In the genomic region with DNA sequence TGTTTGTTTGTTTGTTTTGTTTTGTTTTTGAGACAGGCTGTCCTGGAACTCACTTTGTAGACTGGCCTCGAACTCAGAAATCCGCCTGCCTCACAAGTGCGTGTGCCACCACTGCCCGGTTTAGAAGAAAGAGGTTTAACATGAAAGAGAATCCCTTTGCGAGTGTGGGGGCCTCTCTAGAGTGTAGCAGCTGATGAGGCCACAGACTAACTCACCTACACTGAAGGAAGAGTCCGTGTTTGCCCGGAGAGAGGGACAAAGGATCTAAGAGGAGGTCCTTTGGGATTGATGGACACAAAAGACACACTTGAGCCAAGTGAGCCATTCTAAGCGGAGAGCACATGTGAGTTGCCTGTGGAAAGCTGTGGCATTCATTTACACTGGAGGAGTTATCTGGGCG, we compare ENCODE assay signal across 7 mouse cellular contexts. TPM values are rescaled to one million over a fixed set of nuclear protein-coding genes. Genes with fewer than 3 reads are reported as not detected.
DNase-seq lines count a peak whose midpoint lies in the region; ATAC-seq lines count a peak whose summit lies in the region.

No protein-coding gene starts in this region.

- no peak for ATAC-seq in kidney, embryonic 16.5 days (ENCODE audit: low FRiP score, low TSS enrichment)
- ATAC-seq in embryonic facial prominence, embryonic 13.5 days (ENCODE audit: insufficient number of reproducible peaks, insufficient read depth, low FRiP score, low TSS enrichment, low read depth), result no peak
- ATAC-seq in hindbrain, embryonic 13.5 days (ENCODE audit: low FRiP score), result no peak
- no peak for ATAC-seq in midbrain, embryonic 15.5 days (replicated peaks)

- H3K4me1 ChIP-seq in kidney, embryonic 16.5 days (ENCODE audit: insufficient read depth, low read length), result peaks cover 37% of the 10 kb centered on the region
- H3K4me1 ChIP-seq in embryonic facial prominence, embryonic 13.5 days, result peaks cover 33% of the 10 kb centered on the region
- peaks cover 27% of the 10 kb centered on the region for H3K4me1 ChIP-seq in hindbrain, embryonic 13.5 days (replicated peaks)
- peaks cover 24% of the 10 kb centered on the region for H3K4me1 ChIP-seq in midbrain, embryonic 15.5 days

- H3K4me2 ChIP-seq in kidney, embryonic 16.5 days (replicated peaks; ENCODE audit: low read depth, low read length), result peak overlapping the region; percentile 60
- H3K4me2 ChIP-seq in embryonic facial prominence, embryonic 13.5 days, result peak overlapping the region; percentile 63
- H3K4me2 ChIP-seq in hindbrain, embryonic 13.5 days, result 0 out of 2 replicates have a peak overlapping the region, but pooled peaks have one; percentile 49
- H3K4me2 ChIP-seq in midbrain, embryonic 15.5 days, result peak overlapping the region; percentile 39; the same call in 1 of the 2 replicates

- peak overlapping the region; percentile 39; the same call in 1 of the 2 replicates for H3K4me3 ChIP-seq in kidney, embryonic 16.5 days (ENCODE audit: low read length)
- H3K4me3 ChIP-seq in embryonic facial prominence, embryonic 13.5 days, result peak overlapping the region; percentile 37
- H3K4me3 ChIP-seq in hindbrain, embryonic 13.5 days, result no peak overlapping the region
- no peak overlapping the region for H3K4me3 ChIP-seq in midbrain, embryonic 15.5 days

- H3K27ac ChIP-seq in kidney, embryonic 16.5 days (ENCODE audit: low read length), result no peak overlapping the region
- H3K27ac ChIP-seq in embryonic facial prominence, embryonic 13.5 days, result no peak overlapping the region
- H3K27ac ChIP-seq in hindbrain, embryonic 13.5 days, result no peak overlapping the region
- no peak overlapping the region for H3K27ac ChIP-seq in midbrain, embryonic 15.5 days

- WGBS in kidney, embryonic 16.5 days, result 24% methylated on average over 9 of the region's 9 CpGs
- 17% methylated on average over 9 of the region's 9 CpGs for WGBS in embryonic facial prominence, embryonic 13.5 days
- 18% methylated on average over 9 of the region's 9 CpGs for WGBS in hindbrain, embryonic 13.5 days
- WGBS in midbrain, embryonic 15.5 days, result 17% methylated on average over 9 of the region's 9 CpGs

- no peak for DNase-seq in kidney, adult 11 months
- DNase-seq in adrenal gland, adult 18-20 months (ENCODE audit: low spot score in 2 of 2), result no peak
- no peak for DNase-seq in adrenal gland, postnatal 4 days (ENCODE audit: low spot score in 2 of 2)

- H3K36me3 ChIP-seq in kidney, embryonic 16.5 days (ENCODE audit: insufficient read depth, low read length), result no peaks in the 10 kb centered on the region
- H3K36me3 ChIP-seq in embryonic facial prominence, embryonic 13.5 days, result peaks cover 3% of the 10 kb centered on the region
- peaks cover 12% of the 10 kb centered on the region for H3K36me3 ChIP-seq in hindbrain, embryonic 13.5 days
- no peaks in the 10 kb centered on the region for H3K36me3 ChIP-seq in midbrain, embryonic 15.5 days (replicated peaks)

- no peaks in the 10 kb centered on the region for H3K9me3 ChIP-seq in kidney, embryonic 16.5 days (ENCODE audit: low read length)
- no peaks in the 10 kb centered on the region for H3K9me3 ChIP-seq in embryonic facial prominence, embryonic 13.5 days
- H3K9me3 ChIP-seq in hindbrain, embryonic 13.5 days, result no peaks in the 10 kb centered on the region
- no peaks in the 10 kb centered on the region for H3K9me3 ChIP-seq in midbrain, embryonic 15.5 days

- H3K9ac ChIP-seq in kidney, embryonic 16.5 days (replicated peaks; ENCODE audit: low read length), result no peak overlapping the region
- H3K9ac ChIP-seq in embryonic facial prominence, embryonic 13.5 days, result no peak overlapping the region
- no peak overlapping the region for H3K9ac ChIP-seq in hindbrain, embryonic 13.5 days
- H3K9ac ChIP-seq in midbrain, embryonic 15.5 days, result no peak overlapping the region

- H3K27me3 ChIP-seq in kidney, embryonic 16.5 days (ENCODE audit: insufficient read depth, low read length), result peaks cover 46% of the 10 kb centered on the region
- peaks cover 65% of the 10 kb centered on the region for H3K27me3 ChIP-seq in embryonic facial prominence, embryonic 13.5 days
- peaks cover 92% of the 10 kb centered on the region for H3K27me3 ChIP-seq in hindbrain, embryonic 13.5 days
- peaks cover 63% of the 10 kb centered on the region for H3K27me3 ChIP-seq in midbrain, embryonic 15.5 days (replicated peaks)

RNA-seq across cellular contexts. Expression of a gene that starts 3.2 kb away (rescaled TPM):
- polyA plus RNA-seq in kidney, embryonic 16.5 days (2015; fragmentation: Nextera tagmentation; extraction: Ambion mirVana), result 2.7 and 4.4 TPM in 2 replicates
- 1.3 and 2.0 TPM in 2 replicates for polyA plus RNA-seq in embryonic facial prominence, embryonic 13.5 days (2015; fragmentation: Nextera tagmentation; extraction: Ambion mirVana)
- polyA plus RNA-seq in hindbrain, embryonic 13.5 days (2015; fragmentation: Nextera tagmentation; extraction: Ambion mirVana), result 1.0 and 1.1 TPM in 2 replicates
- 0.94 and 0.98 TPM in 2 replicates for polyA plus RNA-seq in midbrain, embryonic 15.5 days (2015; fragmentation: Nextera tagmentation; extraction: Ambion mirVana)
- total RNA-seq in adrenal gland, adult 18-20 months (2021), result 1 to 10 TPM; 1.1 to 1.8 TPM
- total RNA-seq in adrenal gland, postnatal 4 days (2021), result 1 to 10 TPM; 1.6 to 3.0 TPM

RNA-seq across cellular contexts. Expression of a gene that starts 12.2 kb away (rescaled TPM):
- 7.2 and 10.1 TPM in 2 replicates for polyA plus RNA-seq in kidney, embryonic 16.5 days (2015; fragmentation: Nextera tagmentation; extraction: Ambion mirVana)
- 8.9 and 9.0 TPM in 2 replicates for polyA plus RNA-seq in embryonic facial prominence, embryonic 13.5 days (2015; fragmentation: Nextera tagmentation; extraction: Ambion mirVana)
- polyA plus RNA-seq in hindbrain, embryonic 13.5 days (2015; fragmentation: Nextera tagmentation; extraction: Ambion mirVana), result 40.6 and 42.3 TPM in 2 replicates
- polyA plus RNA-seq in midbrain, embryonic 15.5 days (2015; fragmentation: Nextera tagmentation; extraction: Ambion mirVana), result 62.2 and 62.3 TPM in 2 replicates
- total RNA-seq in adrenal gland, adult 18-20 months (2021), result 1 to 10 TPM; 7.8 to 8.6 TPM
- total RNA-seq in adrenal gland, postnatal 4 days (2021), result 10 to 100 TPM; 10.6 to 11.7 TPM

RNA-seq across cellular contexts. Expression of a gene that starts 12.6 kb away (rescaled TPM):
- polyA plus RNA-seq in kidney, embryonic 16.5 days (2015; fragmentation: Nextera tagmentation; extraction: Ambion mirVana), result 47.8 and 53.8 TPM in 2 replicates
- polyA plus RNA-seq in embryonic facial prominence, embryonic 13.5 days (2015; fragmentation: Nextera tagmentation; extraction: Ambion mirVana), result 117 and 130 TPM in 2 replicates
- polyA plus RNA-seq in hindbrain, embryonic 13.5 days (2015; fragmentation: Nextera tagmentation; extraction: Ambion mirVana), result 28.4 and 30.7 TPM in 2 replicates
- polyA plus RNA-seq in midbrain, embryonic 15.5 days (2015; fragmentation: Nextera tagmentation; extraction: Ambion mirVana), result 20.6 and 21.9 TPM in 2 replicates
- 10 to 100 TPM; 18.8 to 20.3 TPM for total RNA-seq in adrenal gland, adult 18-20 months (2021)
- total RNA-seq in adrenal gland, postnatal 4 days (2021), result 10 to 100 TPM; 34.7 to 45.3 TPM

RNA-seq across cellular contexts. Expression of a gene that starts 18.3 kb away (rescaled TPM):
- 115 and 125 TPM in 2 replicates for polyA plus RNA-seq in kidney, embryonic 16.5 days (2015; fragmentation: Nextera tagmentation; extraction: Ambion mirVana)
- polyA plus RNA-seq in embryonic facial prominence, embryonic 13.5 days (2015; fragmentation: Nextera tagmentation; extraction: Ambion mirVana), result 161 and 165 TPM in 2 replicates
- polyA plus RNA-seq in hindbrain, embryonic 13.5 days (2015; fragmentation: Nextera tagmentation; extraction: Ambion mirVana), result 211 and 221 TPM in 2 replicates
- 288 and 297 TPM in 2 replicates for polyA plus RNA-seq in midbrain, embryonic 15.5 days (2015; fragmentation: Nextera tagmentation; extraction: Ambion mirVana)
- total RNA-seq in adrenal gland, adult 18-20 months (2021), result 10 to 100 TPM; 63.0 to 67.6 TPM
- 100 to 1,000 TPM; 111 to 126 TPM for total RNA-seq in adrenal gland, postnatal 4 days (2021)

RNA-seq across cellular contexts. Expression of a gene that starts 34.1 kb away (rescaled TPM):
- 50.9 and 52.2 TPM in 2 replicates for polyA plus RNA-seq in kidney, embryonic 16.5 days (2015; fragmentation: Nextera tagmentation; extraction: Ambion mirVana)
- polyA plus RNA-seq in embryonic facial prominence, embryonic 13.5 days (2015; fragmentation: Nextera tagmentation; extraction: Ambion mirVana), result 28.1 and 30.8 TPM in 2 replicates
- polyA plus RNA-seq in hindbrain, embryonic 13.5 days (2015; fragmentation: Nextera tagmentation; extraction: Ambion mirVana), result 20.0 and 22.1 TPM in 2 replicates
- polyA plus RNA-seq in midbrain, embryonic 15.5 days (2015; fragmentation: Nextera tagmentation; extraction: Ambion mirVana), result 17.9 and 18.7 TPM in 2 replicates
- 10 to 100 TPM; 41.5 to 44.7 TPM for total RNA-seq in adrenal gland, adult 18-20 months (2021)
- 10 to 100 TPM; 37.5 to 39.8 TPM for total RNA-seq in adrenal gland, postnatal 4 days (2021)

Comparison
In these comparisons a context has a peak if more than half of its experiments do, and no peak if none do; other contexts are left out.
1. H3K4me3 ChIP-seq: peak in kidney, embryonic 16.5 days (single experiment) and embryonic facial prominence, embryonic 13.5 days (single experiment); none in hindbrain, embryonic 13.5 days (single experiment) and midbrain, embryonic 15.5 days (single experiment).
2. Peak in every context shown above with its lines, with median percentiles within 50 percentile points of each other: H3K4me2 ChIP-seq.